Mouse (Mus musculus) liver, postnatal 0 days (tissue): ENCODE measurements around the gene Msh5.

Experiments
- CTCF ChIP-seq: sonication (generic); IDR thresholded peaks from 2 replicates; pipeline ENCODE4 v1.5.1; 2016; ENCODE audit warnings: antibody characterized with exemption, low read depth
- EP300 ChIP-seq: IDR thresholded peaks from 2 replicates; pipeline ENCODE4 v1.6.1; 2016; ENCODE audit warnings: antibody characterized with exemption, low read depth, mild to moderate bottlenecking

- TF ChIP-seq EP300 (no peak), CTCF (no peak)
These were observed 14.8 kb upstream of the Msh5 start for GRCm38 (mm10) chr17:35061299-35061698.
